Mouse (Mus musculus) midbrain, embryonic 13.5 days (tissue): ENCODE results near the gene Pou2f1. TPM values are rescaled to one million over a fixed set of nuclear protein-coding genes. Genes with fewer than 3 reads are reported as not detected.
A peak's percentile ranks its signal among the peaks of the same experiment; 100 is the strongest.

ENCODE experiments used
- ATAC-seq: fragments of 200-750 bp; cut with Nextera tagmentation; 2 replicates; pipeline ENCODE4 v1.8.0; 2017; ENCODE audit warnings: mild to moderate bottlenecking, moderate TSS enrichment, moderate library complexity
- H3K27ac ChIP-seq: fragments of 300-500 bp; sonication (generic); 2 replicates; pipeline ENCODE4 v1.5.1; 2015; ENCODE audit warnings: inconsistent platforms, mild to moderate bottlenecking, moderate library complexity
- H3K27me3 ChIP-seq: fragments of 300-500 bp; sonication (generic); 2 replicates; pipeline ENCODE4 v1.6.1; 2015; ENCODE audit warnings: mild to moderate bottlenecking, inconsistent platforms
- H3K36me3 ChIP-seq: fragments of 300-500 bp; sonication (generic); 2 replicates; pipeline ENCODE4 v1.6.1; 2015; ENCODE audit warnings: mild to moderate bottlenecking, inconsistent platforms
- H3K4me1 ChIP-seq: fragments of 300-500 bp; sonication (generic); replicated peaks from 2 replicates; pipeline ENCODE4 v1.6.1; 2015; ENCODE audit warnings: inconsistent platforms
- H3K4me2 ChIP-seq: fragments of 300-500 bp; sonication (generic); replicated peaks from 2 replicates; pipeline ENCODE4 v1.6.1; 2015; ENCODE audit warnings: moderate library complexity, mild to moderate bottlenecking, inconsistent platforms
- H3K4me3 ChIP-seq: fragments of 300-500 bp; sonication (generic); replicated peaks from 2 replicates; pipeline ENCODE4 v1.5.1; 2015; ENCODE audit warnings: mild to moderate bottlenecking, inconsistent platforms
- H3K9ac ChIP-seq: fragments of 300-500 bp; sonication (generic); replicated peaks from 2 replicates; pipeline ENCODE4 v1.6.1; 2015; ENCODE audit warnings: mild to moderate bottlenecking, inconsistent platforms
- H3K9me3 ChIP-seq: fragments of 300-500 bp; sonication (generic); 2 replicates; pipeline ENCODE4 v1.6.1; 2016; ENCODE audit warnings: mild to moderate bottlenecking, inconsistent platforms
- WGBS: fragments of 180-500 bp; shearing (Covaris S2); methylation state at CpG from one replicate; pipeline ENCODE4 v1.1.7; 2015; 5-methylcytosine and 5-hydroxymethylcytosine counted together
- polyA plus RNA-seq: library from polyadenylated mRNA; unstranded; fragments of >200 nt; fragmentation: Nextera tagmentation; extraction: Ambion mirVana; gene quantifications from 2 replicates; pipeline ENCODE4 v1.2.1, GENCODE M21; 2015

Pou2f1 gene
- polyA plus RNA-seq, 1 experiment from 2014 or later: 27.7 TPM

- WGBS: 86% methylated on average over 2 of the region's 2 CpGs
- ATAC-seq: no peak
- Histone ChIP-seq H3K27ac (no peak overlapping the region), H3K36me3 (no peaks in the 10 kb centered on the region), H3K4me2 (0 out of 2 replicates have a peak overlapping the region, but pooled peaks have one; percentile 29), H3K4me3 (no peak overlapping the region), H3K9ac (no peak overlapping the region), H3K27me3 (no peaks in the 10 kb centered on the region), H3K9me3 (no peaks in the 10 kb centered on the region), H3K4me1 (peaks cover 35% of the 10 kb centered on the region)
Observed at GRCm38 (mm10) chr1:165932842-165933241, 69.6 kb downstream of the Pou2f1 start.

GRCm38 (mm10) chr1:165930510-165930909 is 72.0 kb downstream of the Pou2f1 start:
- no peaks in the 10 kb centered on the region for H3K36me3 ChIP-seq
- ATAC-seq: no peak
- no peak overlapping the region for H3K9ac ChIP-seq
- H3K4me3 ChIP-seq: no peak overlapping the region
- peaks cover 23% of the 10 kb centered on the region for H3K4me1 ChIP-seq
- no peaks in the 10 kb centered on the region for H3K27me3 ChIP-seq
- H3K4me2 ChIP-seq: no peak overlapping the region
- 85% methylated on average over 3 of the region's 3 CpGs for WGBS
- H3K9me3 ChIP-seq: no peaks in the 10 kb centered on the region
- no peak overlapping the region for H3K27ac ChIP-seq

GRCm38 (mm10) chr1:165927507-165928279 is 74.8 kb downstream of the Pou2f1 start:
- H3K27ac ChIP-seq: no peak overlapping the region
- no peaks in the 10 kb centered on the region for H3K27me3 ChIP-seq
- no peak for ATAC-seq
- H3K4me3 ChIP-seq: no peak overlapping the region
- H3K4me1 ChIP-seq: peaks cover 10% of the 10 kb centered on the region
- H3K36me3 ChIP-seq: no peaks in the 10 kb centered on the region
- no peak overlapping the region for H3K9ac ChIP-seq
- H3K4me2 ChIP-seq: no peak overlapping the region
- WGBS: 88% methylated on average over 7 of the region's 7 CpGs
- no peaks in the 10 kb centered on the region for H3K9me3 ChIP-seq

GRCm38 (mm10) chr1:165925207-165925606 is 77.3 kb downstream of the Pou2f1 start:
- Histone ChIP-seq H3K4me3 (no peak overlapping the region), H3K9ac (no peak overlapping the region), H3K4me2 (no peak overlapping the region), H3K9me3 (no peaks in the 10 kb centered on the region), H3K27ac (no peak overlapping the region), H3K36me3 (no peaks in the 10 kb centered on the region), H3K4me1 (peaks cover under 1% of the 10 kb centered on the region; the same call in 1 of the 2 replicates), H3K27me3 (no peaks in the 10 kb centered on the region)
- ATAC-seq: no peak
- 90% methylated on average over 2 of the region's 2 CpGs for WGBS

- Histone ChIP-seq H3K4me3 (no peak overlapping the region), H3K36me3 (no peaks in the 10 kb centered on the region), H3K4me2 (no peak overlapping the region), H3K9ac (no peak overlapping the region), H3K4me1 (no peaks in the 10 kb centered on the region), H3K9me3 (no peaks in the 10 kb centered on the region), H3K27me3 (no peaks in the 10 kb centered on the region), H3K27ac (no peak overlapping the region)
- 64% methylated on average over 1 of the region's 1 CpGs for WGBS
- ATAC-seq: no peak
Observed at GRCm38 (mm10) chr1:165922488-165922887, 80.0 kb downstream of the Pou2f1 start.

GRCm38 (mm10) chr1:165921026-165921425 is 81.5 kb downstream of the Pou2f1 start:
- H3K9ac ChIP-seq: no peak overlapping the region
- H3K36me3 ChIP-seq: peaks cover 10% of the 10 kb centered on the region
- H3K4me2 ChIP-seq: no peak overlapping the region
- no peaks in the 10 kb centered on the region for H3K4me1 ChIP-seq
- H3K27ac ChIP-seq: no peak overlapping the region
- no peaks in the 10 kb centered on the region for H3K9me3 ChIP-seq
- no peak overlapping the region for H3K4me3 ChIP-seq
- H3K27me3 ChIP-seq: no peaks in the 10 kb centered on the region
- ATAC-seq: no peak
- WGBS: 78% methylated on average over 3 of the region's 3 CpGs

GRCm38 (mm10) chr1:165914416-165914801 is 88.1 kb downstream of the Pou2f1 start:
- peaks cover 14% of the 10 kb centered on the region for H3K4me1 ChIP-seq
- no peak overlapping the region; the same call in 1 of the 2 replicates for H3K4me2 ChIP-seq
- H3K36me3 ChIP-seq: peaks cover 25% of the 10 kb centered on the region
- no peaks in the 10 kb centered on the region for H3K9me3 ChIP-seq
- WGBS: 53% methylated on average over 2 of the region's 2 CpGs
- peak overlapping the region; percentile 76 for H3K27ac ChIP-seq
- no peak for ATAC-seq
- H3K9ac ChIP-seq: no peak overlapping the region
- no peak overlapping the region for H3K4me3 ChIP-seq
- no peaks in the 10 kb centered on the region for H3K27me3 ChIP-seq

GRCm38 (mm10) chr1:165913720-165914415 is 88.6 kb downstream of the Pou2f1 start:
- ATAC-seq: peak; percentile 86
- peaks cover 14% of the 10 kb centered on the region for H3K4me1 ChIP-seq
- no peak overlapping the region for H3K9ac ChIP-seq
- H3K27me3 ChIP-seq: no peaks in the 10 kb centered on the region
- H3K36me3 ChIP-seq: peaks cover 29% of the 10 kb centered on the region
- H3K27ac ChIP-seq: peak overlapping the region; percentile 76
- no peaks in the 10 kb centered on the region for H3K9me3 ChIP-seq
- no peak overlapping the region for H3K4me3 ChIP-seq
- 54% methylated on average over 2 of the region's 2 CpGs for WGBS
- no peak overlapping the region for H3K4me2 ChIP-seq

- no peak overlapping the region for H3K27ac ChIP-seq
- no peaks in the 10 kb centered on the region for H3K9me3 ChIP-seq
- H3K4me1 ChIP-seq: peaks cover 11% of the 10 kb centered on the region
- no peak overlapping the region for H3K4me2 ChIP-seq
- peaks cover 47% of the 10 kb centered on the region for H3K36me3 ChIP-seq
- H3K4me3 ChIP-seq: no peak overlapping the region
- ATAC-seq: no peak
- WGBS: 94% methylated on average over 3 of the region's 3 CpGs
- H3K9ac ChIP-seq: no peak overlapping the region
- H3K27me3 ChIP-seq: no peaks in the 10 kb centered on the region
Observed at GRCm38 (mm10) chr1:165909471-165909870, 93.0 kb downstream of the Pou2f1 start.

- H3K9me3 ChIP-seq: no peaks in the 10 kb centered on the region
- H3K9ac ChIP-seq: no peak overlapping the region
- H3K27me3 ChIP-seq: no peaks in the 10 kb centered on the region
- H3K36me3 ChIP-seq: peaks cover 50% of the 10 kb centered on the region
- H3K4me1 ChIP-seq: peaks cover 5% of the 10 kb centered on the region; the same call in 1 of the 2 replicates
- ATAC-seq: no peak
- 50% methylated on average over 3 of the region's 3 CpGs for WGBS
- no peak overlapping the region for H3K4me3 ChIP-seq
- H3K27ac ChIP-seq: no peak overlapping the region
- no peak overlapping the region for H3K4me2 ChIP-seq
Observed at GRCm38 (mm10) chr1:165908806-165909205, 93.7 kb downstream of the Pou2f1 start.

- no peaks in the 10 kb centered on the region for H3K9me3 ChIP-seq
- H3K4me2 ChIP-seq: no peak overlapping the region
- no peaks in the 10 kb centered on the region for H3K27me3 ChIP-seq
- H3K27ac ChIP-seq: no peak overlapping the region
- H3K4me3 ChIP-seq: no peak overlapping the region
- ATAC-seq: no peak
- no peak overlapping the region for H3K9ac ChIP-seq
- 0 out of 2 replicates have a peak, but pooled peaks cover 3% of the 10 kb centered on the region for H3K4me1 ChIP-seq
- 93% methylated on average over 2 of the region's 2 CpGs for WGBS
- H3K36me3 ChIP-seq: peaks cover 52% of the 10 kb centered on the region
Observed at GRCm38 (mm10) chr1:165908153-165908552, 94.3 kb downstream of the Pou2f1 start.

- Histone ChIP-seq H3K36me3 (peaks cover 58% of the 10 kb centered on the region), H3K9ac (no peak overlapping the region)
Observed at GRCm38 (mm10) chr1:165903596-165903995, 98.9 kb downstream of the Pou2f1 start.

More at GRCm38 (mm10) chr1:165903596-165903995, 98.9 kb downstream of the Pou2f1 start:
- no peak for ATAC-seq
- WGBS: 66% methylated on average over 1 of the region's 1 CpGs
- H3K4me1 ChIP-seq: no peaks in the 10 kb centered on the region
- H3K27me3 ChIP-seq: no peaks in the 10 kb centered on the region
- H3K27ac ChIP-seq: no peak overlapping the region
- no peak overlapping the region for H3K4me3 ChIP-seq
- H3K9me3 ChIP-seq: no peaks in the 10 kb centered on the region
- no peak overlapping the region for H3K4me2 ChIP-seq
